Mouse (Mus musculus) limb, embryonic 12.5 days (tissue): ENCODE measurements around the gene Hlf. TPM values are rescaled to one million over a fixed set of nuclear protein-coding genes. Genes with fewer than 3 reads are reported as not detected.

Source experiments
- ATAC-seq: fragments of 200-750 bp; cut with Nextera tagmentation; 2 replicates; pipeline ENCODE4 v1.8.0; 2017; ENCODE audit warnings: low read depth, moderate TSS enrichment; ENCODE audit not compliant: insufficient number of reproducible peaks, insufficient read depth, low FRiP score, low TSS enrichment
- H3K27ac ChIP-seq: fragments of 300-500 bp; sonication (generic); 2 replicates; pipeline ENCODE4 v1.5.1; 2016; ENCODE audit warnings: mild to moderate bottlenecking, moderate library complexity
- H3K27me3 ChIP-seq: fragments of 300-500 bp; sonication (generic); 2 replicates; pipeline ENCODE4 v1.6.1; 2016; ENCODE audit warnings: mild to moderate bottlenecking, moderate library complexity
- H3K36me3 ChIP-seq: fragments of 300-500 bp; sonication (generic); 2 replicates; pipeline ENCODE4 v1.6.1; 2016; ENCODE audit warnings: mild to moderate bottlenecking, moderate library complexity
- H3K4me1 ChIP-seq: fragments of 300-500 bp; sonication (generic); replicated peaks from 2 replicates; pipeline ENCODE4 v1.6.1; 2016
- H3K4me2 ChIP-seq: fragments of 300-500 bp; sonication (generic); 2 replicates; pipeline ENCODE4 v1.6.1; 2016; ENCODE audit warnings: mild to moderate bottlenecking, moderate library complexity
- H3K4me3 ChIP-seq: fragments of 300-500 bp; sonication (generic); replicated peaks from 2 replicates; pipeline ENCODE4 v1.5.1; 2016; ENCODE audit warnings: mild to moderate bottlenecking
- H3K9ac ChIP-seq: fragments of 300-500 bp; sonication (generic); replicated peaks from 2 replicates; pipeline ENCODE4 v1.6.1; 2016; ENCODE audit warnings: mild to moderate bottlenecking, moderate library complexity
- H3K9me3 ChIP-seq: fragments of 300-500 bp; sonication (generic); 2 replicates; pipeline ENCODE4 v1.6.1; 2016; ENCODE audit warnings: mild to moderate bottlenecking, moderate library complexity
- WGBS: fragments of 180-500 bp; shearing (Covaris S2); methylation state at CpG from one replicate; pipeline ENCODE4 v1.1.7; 2016; 5-methylcytosine and 5-hydroxymethylcytosine counted together
- polyA plus RNA-seq: library from polyadenylated mRNA; unstranded; fragments of >200 nt; fragmentation: Nextera tagmentation; extraction: Ambion mirVana; gene quantifications from 2 replicates; pipeline ENCODE4 v1.2.1, GENCODE M21; 2016

The Hlf gene
- polyA plus RNA-seq, 1 experiment from 2014 or later, result 0.41 TPM

DNA sequence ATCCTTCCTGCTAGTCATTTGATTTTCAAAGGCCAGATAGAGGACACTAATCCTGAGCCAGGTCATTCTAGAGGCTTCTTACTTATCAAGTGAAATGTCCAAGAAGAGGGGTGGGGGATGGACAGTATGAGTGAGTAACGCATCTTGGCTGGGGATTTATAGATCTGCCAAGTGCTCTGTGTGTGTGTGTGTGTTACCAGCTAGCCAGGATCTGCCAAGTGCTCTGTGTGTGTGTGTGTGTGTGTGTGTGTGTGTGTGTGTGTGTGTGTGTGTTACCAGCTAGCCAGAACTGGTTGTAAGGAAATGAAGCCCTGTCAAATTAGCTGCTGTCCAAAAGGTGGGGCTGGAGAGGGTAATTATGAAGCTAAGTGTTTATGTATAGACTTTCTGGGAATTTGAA, 55.9 kb downstream of the Hlf start:
- no peak overlapping the region for H3K4me3 ChIP-seq
- ATAC-seq, result no peak
- no peaks in the 10 kb centered on the region for H3K4me1 ChIP-seq
- no peaks in the 10 kb centered on the region for H3K9me3 ChIP-seq
- no peaks in the 10 kb centered on the region for H3K36me3 ChIP-seq
- no peak overlapping the region for H3K27ac ChIP-seq
- whole genome bisulfite sequencing, result 66% methylated on average over 1 of the region's 1 CpGs
- H3K4me2 ChIP-seq, result no peak overlapping the region
- no peaks in the 10 kb centered on the region for H3K27me3 ChIP-seq
- no peak overlapping the region for H3K9ac ChIP-seq

DNA sequence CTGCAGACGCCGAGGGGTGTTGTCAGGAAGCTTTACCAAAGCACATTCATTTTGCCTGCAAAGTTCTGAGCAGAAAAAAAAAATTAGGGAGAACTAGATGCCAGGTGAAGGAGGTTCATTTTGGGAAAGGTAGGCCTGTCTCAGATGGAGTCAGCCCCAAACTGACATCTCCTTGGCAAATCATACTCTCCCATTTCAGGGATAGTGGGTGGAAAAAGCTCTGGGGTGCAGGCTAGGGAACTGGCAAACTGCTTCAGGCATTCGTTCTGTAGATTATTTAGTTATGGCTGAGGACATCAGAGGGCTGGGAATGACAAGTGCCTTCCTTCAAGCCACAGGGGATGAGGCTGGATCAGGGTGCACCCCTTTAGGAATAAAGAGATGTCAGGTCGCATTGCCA, 58.0 kb downstream of the Hlf start:
- H3K4me2 ChIP-seq, result no peak overlapping the region
- no peak overlapping the region for H3K27ac ChIP-seq
- H3K27me3 ChIP-seq, result no peaks in the 10 kb centered on the region
- H3K9ac ChIP-seq, result no peak overlapping the region
- H3K4me1 ChIP-seq, result no peaks in the 10 kb centered on the region
- no peak overlapping the region for H3K4me3 ChIP-seq
- no peaks in the 10 kb centered on the region for H3K9me3 ChIP-seq
- no peak for ATAC-seq
- H3K36me3 ChIP-seq, result no peaks in the 10 kb centered on the region
- 74% methylated on average over 4 of the region's 4 CpGs for WGBS

DNA sequence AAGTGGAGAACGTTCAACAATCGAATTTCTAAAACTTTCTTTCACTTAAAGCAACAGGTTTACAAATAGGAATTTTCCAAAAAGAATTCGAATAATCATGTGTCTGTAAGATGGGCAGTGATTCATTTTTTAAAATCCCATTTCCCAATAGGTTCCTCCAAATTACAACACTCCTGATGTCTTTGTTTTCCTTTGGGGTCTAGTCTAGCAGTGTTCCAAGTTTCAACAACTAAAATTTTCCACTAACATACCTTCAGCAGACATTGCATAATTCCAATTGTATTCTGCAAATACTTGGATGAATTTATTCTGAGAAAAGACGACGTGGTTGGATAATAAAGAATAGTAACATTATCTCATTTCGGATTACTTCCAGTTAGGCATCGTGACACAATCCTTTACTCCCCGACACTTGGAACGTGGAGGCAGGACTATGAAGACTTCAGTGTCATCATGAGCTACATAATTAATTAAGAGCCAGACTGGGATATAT, 60.4 kb downstream of the Hlf start:
- H3K36me3 ChIP-seq, result no peaks in the 10 kb centered on the region
- no peak overlapping the region for H3K4me2 ChIP-seq
- H3K4me3 ChIP-seq, result no peak overlapping the region
- H3K4me1 ChIP-seq, result no peaks in the 10 kb centered on the region
- no peak overlapping the region for H3K27ac ChIP-seq
- H3K9me3 ChIP-seq, result no peaks in the 10 kb centered on the region
- no peak for ATAC-seq
- WGBS, result 90% methylated on average over 9 of the region's 9 CpGs
- no peak overlapping the region for H3K9ac ChIP-seq
- H3K27me3 ChIP-seq, result no peaks in the 10 kb centered on the region

DNA sequence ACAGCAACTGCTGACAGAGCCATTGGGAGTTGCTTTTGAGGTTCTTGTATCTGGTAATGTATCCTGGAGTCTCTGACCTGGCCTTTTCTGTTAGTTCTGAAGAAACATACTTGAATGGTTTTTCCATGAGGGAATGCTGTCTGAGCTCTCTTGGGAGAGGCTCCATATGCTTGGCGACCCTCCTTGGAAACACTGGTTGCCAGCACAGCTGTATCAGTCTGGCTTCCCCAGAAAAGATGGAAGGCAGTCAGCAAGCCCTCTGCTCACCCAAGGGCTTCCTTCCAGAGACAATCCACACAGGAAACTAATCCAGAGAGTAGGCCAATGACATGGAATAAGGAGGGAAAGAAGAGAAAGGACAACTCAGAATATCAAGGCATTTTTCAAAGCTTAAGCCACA, 63.9 kb downstream of the Hlf start:
- Histone ChIP-seq H3K36me3 (no peaks in the 10 kb centered on the region), H3K4me3 (no peak overlapping the region), H3K9me3 (no peaks in the 10 kb centered on the region), H3K27ac (no peak overlapping the region), H3K9ac (no peak overlapping the region), H3K4me1 (no peaks in the 10 kb centered on the region), H3K27me3 (no peaks in the 10 kb centered on the region), H3K4me2 (no peak overlapping the region)
- no peak for ATAC-seq
- 54% methylated on average over 1 of the region's 1 CpGs for WGBS

DNA sequence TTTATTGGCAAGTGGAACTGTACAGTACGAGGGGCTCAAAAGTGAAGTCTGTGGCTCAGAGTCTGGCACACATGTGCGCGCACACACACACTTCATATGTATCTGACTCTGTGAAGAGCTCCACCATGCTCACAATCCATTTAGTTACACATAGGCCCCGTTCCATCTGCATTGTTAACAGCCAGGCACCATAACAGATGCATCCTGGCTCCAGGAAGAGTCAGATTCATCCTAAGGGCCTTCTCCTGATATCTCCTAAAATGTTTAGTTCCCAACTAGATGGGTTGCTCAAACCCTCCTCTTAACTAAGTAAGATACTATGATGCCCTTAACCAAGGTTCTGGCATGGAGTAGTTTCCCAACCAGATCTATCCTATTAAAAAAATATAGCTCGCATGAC, 64.5 kb downstream of the Hlf start:
- Histone ChIP-seq H3K36me3 (no peaks in the 10 kb centered on the region), H3K4me1 (no peaks in the 10 kb centered on the region), H3K27ac (no peak overlapping the region), H3K4me3 (no peak overlapping the region), H3K9me3 (no peaks in the 10 kb centered on the region), H3K4me2 (no peak overlapping the region), H3K9ac (no peak overlapping the region), H3K27me3 (no peaks in the 10 kb centered on the region)
- 86% methylated on average over 5 of the region's 5 CpGs for WGBS
- no peak for ATAC-seq

DNA sequence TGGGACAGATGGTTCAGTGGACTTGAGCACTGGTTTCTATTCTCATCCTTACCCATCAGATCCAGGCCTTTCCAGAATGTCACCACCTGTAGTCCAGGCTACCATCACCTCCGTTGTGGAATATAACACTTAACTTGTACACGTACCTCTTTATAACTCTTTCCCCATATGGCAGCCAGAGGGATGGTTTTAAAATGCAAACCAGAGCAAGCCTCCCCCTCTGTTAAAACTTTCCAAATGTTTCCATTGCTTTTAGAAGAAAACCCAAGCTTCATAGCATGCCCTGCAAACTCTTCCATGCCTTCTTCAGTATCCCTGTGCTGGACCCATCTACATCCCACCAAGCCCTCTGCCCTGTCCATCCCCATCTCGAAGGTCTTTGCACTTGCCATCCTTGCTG, 66.1 kb downstream of the Hlf start:
- H3K36me3 ChIP-seq, result no peaks in the 10 kb centered on the region
- no peaks in the 10 kb centered on the region for H3K4me1 ChIP-seq
- ATAC-seq, result no peak
- H3K4me3 ChIP-seq, result no peak overlapping the region
- H3K9ac ChIP-seq, result no peak overlapping the region
- 78% methylated on average over 3 of the region's 3 CpGs for WGBS
- H3K4me2 ChIP-seq, result no peak overlapping the region
- H3K9me3 ChIP-seq, result no peaks in the 10 kb centered on the region
- H3K27ac ChIP-seq, result no peak overlapping the region
- H3K27me3 ChIP-seq, result no peaks in the 10 kb centered on the region

DNA sequence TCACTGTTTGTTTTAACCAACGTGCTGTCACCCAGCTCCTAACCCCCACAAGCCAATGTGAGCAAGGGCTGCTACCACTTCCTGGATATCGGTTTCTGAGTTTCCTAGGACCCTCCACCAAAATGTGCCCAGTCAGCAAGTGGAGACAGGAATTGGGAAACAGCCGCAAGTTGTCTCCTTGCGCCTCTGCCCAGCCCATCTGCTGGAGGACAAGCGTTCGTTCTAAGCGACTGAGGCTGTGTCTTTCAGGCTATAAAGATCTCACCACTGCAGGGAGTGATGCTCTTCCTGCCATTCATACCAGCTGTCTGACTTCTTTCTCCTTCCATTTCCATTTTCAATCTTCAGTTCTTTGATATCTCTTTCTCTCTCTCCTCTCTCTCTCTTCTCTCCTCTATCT, 69.8 kb downstream of the Hlf start:
- no peak overlapping the region for H3K27ac ChIP-seq
- no peak overlapping the region for H3K4me2 ChIP-seq
- no peaks in the 10 kb centered on the region for H3K9me3 ChIP-seq
- H3K4me1 ChIP-seq, result no peaks in the 10 kb centered on the region
- WGBS, result 66% methylated on average over 7 of the region's 7 CpGs
- no peak for ATAC-seq
- no peaks in the 10 kb centered on the region for H3K36me3 ChIP-seq
- H3K27me3 ChIP-seq, result no peaks in the 10 kb centered on the region
- H3K9ac ChIP-seq, result no peak overlapping the region
- no peak overlapping the region for H3K4me3 ChIP-seq

DNA sequence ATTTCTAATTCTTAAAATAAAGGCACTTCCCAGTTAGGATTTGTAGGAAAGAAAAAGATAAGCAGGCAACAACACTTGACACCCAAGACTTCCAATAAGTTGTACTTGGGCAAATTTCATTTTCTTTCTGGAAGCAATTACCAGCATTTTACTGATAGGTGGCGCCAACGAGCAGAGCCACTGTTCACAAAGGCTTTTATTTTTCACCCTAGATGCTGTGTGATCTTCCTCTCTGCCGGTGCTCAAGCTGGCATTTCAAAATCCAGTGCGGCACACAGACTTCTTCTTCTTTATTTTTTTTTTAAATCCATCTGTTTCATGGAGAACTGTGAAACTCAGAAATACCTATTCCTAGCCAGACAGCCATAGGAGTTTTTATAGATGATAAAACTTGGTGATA, 73.2 kb downstream of the Hlf start:
- no peak for ATAC-seq
- Histone ChIP-seq H3K4me3 (no peak overlapping the region), H3K27ac (no peak overlapping the region), H3K27me3 (no peaks in the 10 kb centered on the region), H3K4me2 (no peak overlapping the region), H3K4me1 (no peaks in the 10 kb centered on the region), H3K9ac (no peak overlapping the region), H3K9me3 (no peaks in the 10 kb centered on the region), H3K36me3 (no peaks in the 10 kb centered on the region)
- WGBS, result 27% methylated on average over 4 of the region's 4 CpGs

DNA sequence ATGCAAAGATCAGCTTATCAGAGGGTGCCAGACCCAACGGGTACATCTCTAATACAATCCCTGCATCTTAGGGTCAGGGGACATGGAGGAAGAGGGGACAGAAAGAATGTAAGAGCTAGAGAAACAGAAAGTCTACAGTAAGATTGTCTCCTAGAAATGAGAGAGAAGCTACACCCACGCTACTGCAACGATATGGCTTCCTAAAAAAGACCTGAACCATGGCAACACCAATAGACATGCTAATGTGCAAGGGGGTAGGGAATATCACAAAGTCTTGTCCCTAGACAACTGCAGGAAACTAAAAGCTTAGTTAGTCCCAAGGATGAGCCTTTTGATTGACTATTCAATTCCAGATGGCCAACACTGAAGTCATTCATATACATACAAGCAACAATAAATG, 76.1 kb downstream of the Hlf start:
- 88% methylated on average over 3 of the region's 3 CpGs for WGBS
- no peak overlapping the region for H3K9ac ChIP-seq
- H3K4me1 ChIP-seq, result no peaks in the 10 kb centered on the region
- no peak overlapping the region for H3K4me3 ChIP-seq
- H3K4me2 ChIP-seq, result no peak overlapping the region
- ATAC-seq, result no peak
- H3K9me3 ChIP-seq, result no peaks in the 10 kb centered on the region
- no peak overlapping the region for H3K27ac ChIP-seq
- no peaks in the 10 kb centered on the region for H3K36me3 ChIP-seq
- no peaks in the 10 kb centered on the region for H3K27me3 ChIP-seq

DNA sequence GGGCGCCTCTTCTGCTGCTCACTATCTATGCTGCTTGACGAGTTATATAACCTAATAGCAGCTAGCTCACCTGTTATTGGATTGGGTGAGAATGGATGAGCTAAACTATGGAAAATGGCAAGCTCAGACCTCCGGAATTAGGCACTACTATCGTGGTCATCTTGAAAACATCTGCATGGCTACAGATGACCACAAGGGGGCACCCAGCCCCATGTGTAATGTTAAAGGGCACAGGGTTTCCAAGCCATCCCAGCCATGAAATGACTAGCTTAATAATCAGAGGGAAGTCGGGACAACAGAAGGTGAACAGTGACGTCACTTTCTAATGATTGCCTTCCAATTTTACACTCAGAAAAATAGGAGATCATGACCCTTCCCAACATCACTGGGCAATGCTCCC, 83.7 kb downstream of the Hlf start:
- Histone ChIP-seq H3K27me3 (no peaks in the 10 kb centered on the region), H3K4me3 (no peak overlapping the region), H3K9ac (no peak overlapping the region), H3K27ac (no peak overlapping the region), H3K4me1 (no peaks in the 10 kb centered on the region), H3K4me2 (no peak overlapping the region), H3K9me3 (no peaks in the 10 kb centered on the region), H3K36me3 (no peaks in the 10 kb centered on the region)
- no peak for ATAC-seq
- WGBS, result 58% methylated on average over 6 of the region's 6 CpGs

DNA sequence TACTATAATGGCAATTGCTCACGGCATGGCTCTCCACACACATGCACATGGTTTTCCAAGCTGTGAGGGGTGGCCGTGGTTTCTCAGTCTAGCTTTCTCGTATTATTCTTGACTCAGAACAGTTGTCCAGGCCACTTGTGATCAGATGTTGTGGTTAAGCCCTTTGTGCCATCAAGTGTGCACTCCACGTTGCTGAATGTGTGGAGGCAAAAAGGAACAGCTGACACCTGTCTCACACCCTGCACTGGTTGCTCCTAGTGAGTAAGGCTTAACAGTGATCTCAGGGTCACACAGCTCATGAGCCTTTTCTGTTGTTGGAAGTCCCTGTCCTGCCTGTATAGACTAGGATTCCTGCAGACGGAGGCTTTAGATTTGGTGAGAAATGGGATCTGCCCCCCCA, 84.6 kb downstream of the Hlf start:
- ATAC-seq, result no peak
- H3K27ac ChIP-seq, result no peak overlapping the region
- H3K36me3 ChIP-seq, result no peaks in the 10 kb centered on the region
- no peaks in the 10 kb centered on the region for H3K27me3 ChIP-seq
- H3K9me3 ChIP-seq, result no peaks in the 10 kb centered on the region
- H3K9ac ChIP-seq, result no peak overlapping the region
- no peak overlapping the region for H3K4me3 ChIP-seq
- WGBS, result 88% methylated on average over 5 of the region's 5 CpGs
- no peaks in the 10 kb centered on the region for H3K4me1 ChIP-seq
- H3K4me2 ChIP-seq, result no peak overlapping the region

DNA sequence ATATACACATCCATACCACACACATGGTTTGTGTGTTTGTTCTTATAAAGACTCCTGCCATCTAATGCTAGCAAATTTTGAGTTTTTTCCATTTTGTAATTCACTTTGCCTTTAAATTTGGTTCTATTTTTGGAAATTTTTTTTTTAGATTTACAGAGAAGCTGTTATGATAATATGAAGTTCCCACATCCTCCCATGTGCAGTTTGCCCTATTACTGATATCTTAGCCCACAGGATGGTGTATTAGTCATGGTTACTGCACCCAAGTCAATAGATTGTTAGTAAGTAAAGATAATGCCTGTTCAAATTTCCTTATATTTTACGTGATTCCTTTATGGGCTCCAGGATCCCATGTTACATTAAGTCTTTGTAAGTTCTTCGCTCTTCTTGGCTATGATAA, 96.1 kb downstream of the Hlf start:
- ATAC-seq, result no peak
- WGBS, result 95% methylated on average over 2 of the region's 2 CpGs
- H3K4me2 ChIP-seq, result no peak overlapping the region
- H3K4me1 ChIP-seq, result no peaks in the 10 kb centered on the region
- no peak overlapping the region for H3K4me3 ChIP-seq
- no peak overlapping the region for H3K9ac ChIP-seq
- H3K27ac ChIP-seq, result no peak overlapping the region
- no peaks in the 10 kb centered on the region for H3K36me3 ChIP-seq
- no peaks in the 10 kb centered on the region for H3K9me3 ChIP-seq
- H3K27me3 ChIP-seq, result no peaks in the 10 kb centered on the region
